Mouse (Mus musculus) spleen, adult 12 weeks (tissue): ENCODE data around the gene Dnah7c.
"Not testable (repeated sequence)": the region's sequence is repeated elsewhere in the genome, so short reads cannot be mapped to it uniquely, and the experiment has no call there.

Experiments used
- DNase-seq: peaks from one replicate; pipeline ENCODE4 v3.0.0; 2022; ENCODE audit warnings: low spot score

Dnah7c gene

DNA sequence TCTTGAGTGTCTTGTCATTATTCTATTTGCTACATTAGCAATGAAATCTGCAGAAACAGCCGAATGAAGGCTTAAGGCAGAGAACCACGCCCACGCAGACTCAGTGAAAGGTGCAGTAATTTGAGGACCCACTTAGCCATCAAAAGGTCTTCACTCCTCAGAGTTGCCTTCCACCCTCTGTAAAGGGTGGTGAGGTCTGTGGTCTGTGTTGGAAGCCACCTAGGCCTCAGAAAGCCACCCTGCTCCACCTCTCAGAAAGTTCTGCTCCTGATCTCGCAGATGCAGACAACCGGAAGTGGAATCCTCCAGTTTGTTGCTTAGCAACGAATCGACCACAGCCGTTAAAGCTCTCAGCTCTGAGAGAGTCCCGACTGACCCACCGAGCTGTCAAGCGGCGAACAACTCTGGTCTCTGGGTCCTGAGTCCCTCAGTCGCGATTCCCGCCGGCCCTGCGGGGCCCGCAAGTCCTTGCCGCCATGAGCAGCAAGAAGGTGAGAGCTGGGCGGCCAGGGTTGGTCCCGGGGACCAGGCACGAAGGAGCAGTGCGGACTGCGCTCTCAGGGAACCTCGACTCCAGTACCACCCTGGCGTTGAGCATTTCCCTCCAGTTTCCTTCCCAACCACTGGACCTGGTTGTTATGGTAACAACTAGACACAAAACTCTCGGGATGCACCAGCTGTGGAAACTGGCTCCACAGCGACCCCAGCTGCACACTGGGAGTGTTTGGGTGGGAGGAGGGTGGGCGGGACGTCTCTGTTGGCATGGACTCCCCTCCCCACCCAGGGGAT is at the start of gene Dnah7c:
Gene Dnah7c (plus strand): TSS at position 456 of the 789 bp plus-strand sequence.
- DNase-seq = no peak

DNA sequence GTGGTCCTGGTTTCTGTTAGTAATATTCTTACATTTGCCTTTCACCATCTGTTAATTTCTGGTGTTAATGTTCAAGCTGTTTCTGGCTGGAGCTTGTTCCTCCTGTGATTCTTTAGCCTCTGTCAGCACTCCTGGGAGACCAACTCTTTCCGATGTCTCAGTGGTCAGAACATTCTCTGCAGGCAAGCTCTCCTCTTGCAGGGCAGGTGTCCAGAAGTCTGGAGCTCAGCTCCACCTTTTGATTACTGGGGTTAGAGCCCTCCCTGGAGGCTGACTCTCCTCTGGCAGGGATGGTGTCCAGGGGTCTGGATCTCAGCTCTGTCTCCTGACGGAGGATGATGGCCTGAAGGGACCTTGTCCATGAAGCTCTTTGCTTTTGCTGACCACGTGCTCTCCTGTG is 44.8 kb upstream of the Dnah7c start:
- not testable (repeated sequence) for DNase-seq

DNA sequence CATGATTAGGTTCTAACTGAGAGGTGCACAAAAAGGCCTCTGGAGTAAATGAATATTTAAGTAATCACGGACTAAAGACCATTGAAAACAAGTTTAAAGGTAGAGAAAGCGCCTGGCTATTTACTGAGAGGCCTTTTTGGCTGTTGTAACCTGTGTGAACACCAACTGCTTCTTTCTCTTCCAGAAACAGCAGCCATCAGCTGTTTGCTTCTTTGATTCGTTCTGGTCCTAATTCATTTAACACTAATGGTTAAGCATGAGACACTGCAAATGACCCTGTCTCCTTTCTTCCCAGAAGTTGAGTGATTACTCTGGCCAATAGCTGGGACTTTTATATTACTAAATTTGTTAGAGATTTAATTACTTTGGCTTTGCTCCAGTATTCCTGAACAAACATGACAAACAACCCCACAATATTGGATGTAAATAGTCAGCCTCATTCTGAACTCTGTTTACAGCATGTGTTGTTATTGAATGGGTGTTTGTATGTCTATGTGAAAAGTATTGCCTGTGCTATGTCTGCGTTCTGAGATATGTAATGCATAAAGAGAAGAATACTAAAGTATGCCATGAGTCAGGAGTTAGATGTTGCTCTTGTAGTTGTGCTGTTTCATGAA is 30.6 kb upstream of the Dnah7c start:
- not testable (repeated sequence) for DNase-seq

DNA sequence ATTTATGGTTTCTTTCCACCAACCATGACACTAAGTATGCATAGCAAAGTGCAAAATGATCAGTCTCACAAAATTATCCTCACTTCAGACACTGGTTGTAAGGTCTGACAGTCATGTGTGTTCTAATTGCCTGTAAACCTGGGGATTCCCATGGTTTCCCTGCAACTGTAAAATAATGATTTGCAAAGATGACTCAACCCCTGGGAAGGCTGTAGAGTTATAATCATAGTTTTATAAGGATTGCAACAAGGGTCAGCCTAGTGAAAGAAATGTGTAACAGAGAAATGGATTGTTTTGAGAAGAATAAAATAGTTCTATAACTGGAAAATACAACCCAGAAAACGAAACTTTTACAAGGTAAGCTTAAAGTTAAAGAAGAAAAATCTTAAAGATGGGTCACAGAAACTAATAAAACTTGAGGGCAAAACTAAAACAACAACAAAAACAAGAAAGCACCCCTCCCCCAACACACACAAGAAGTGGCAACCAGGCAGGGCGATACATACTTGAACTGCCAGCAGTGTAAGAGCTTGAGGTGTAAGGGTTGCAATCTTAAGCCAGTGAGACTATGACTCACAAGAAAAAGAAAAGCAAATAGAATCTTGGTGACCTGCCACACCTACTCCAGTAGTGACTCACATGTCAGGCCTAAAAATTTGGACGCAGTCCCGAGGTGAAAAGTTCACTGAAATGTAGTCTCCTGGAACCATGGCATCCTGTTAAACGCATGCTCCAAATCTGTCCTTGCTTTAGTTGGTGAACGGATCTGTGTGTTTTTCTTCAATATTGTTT is 16.9 kb upstream of the Dnah7c start:
- no peak for DNase-seq

DNA sequence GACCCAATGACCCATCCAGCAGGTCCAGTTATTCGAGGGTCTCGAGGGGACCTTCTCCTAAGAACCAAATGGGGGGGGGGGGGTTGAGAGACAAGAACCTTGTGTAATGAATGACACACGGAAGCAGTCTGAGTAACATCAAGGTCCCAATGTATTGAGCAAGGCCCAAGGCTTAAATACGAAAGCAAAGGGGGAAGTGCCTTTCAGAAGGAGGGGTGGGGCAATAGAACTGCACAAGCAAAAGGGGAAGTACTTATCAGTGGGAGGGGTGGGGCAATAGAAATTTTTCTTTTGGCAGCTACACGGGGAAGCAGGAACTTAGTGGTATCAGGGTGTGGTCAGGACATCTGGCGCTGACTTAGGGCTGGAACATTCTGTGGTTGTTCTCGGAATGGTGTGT is 10.6 kb upstream of the Dnah7c start:
- not testable (repeated sequence) for DNase-seq

DNA sequence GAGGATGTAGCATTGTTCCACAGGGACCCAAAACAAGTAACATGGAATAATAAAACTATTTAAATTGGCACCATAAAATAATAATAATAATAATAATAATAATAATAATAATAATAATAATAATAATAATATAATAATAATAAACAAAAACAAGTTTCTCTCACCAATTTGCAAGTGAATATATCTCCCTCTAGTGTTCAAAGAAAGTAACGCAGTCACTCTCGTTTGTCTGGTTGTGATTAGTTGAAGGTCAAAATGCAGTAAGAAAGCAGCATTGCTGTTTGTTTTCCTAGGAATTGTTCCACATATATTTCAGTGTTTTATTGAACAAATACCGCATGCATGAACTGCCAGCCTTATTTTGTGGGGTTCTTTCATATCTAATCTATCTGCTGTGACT is 8.4 kb upstream of the Dnah7c start:
- DNase-seq = not testable (repeated sequence)

DNA sequence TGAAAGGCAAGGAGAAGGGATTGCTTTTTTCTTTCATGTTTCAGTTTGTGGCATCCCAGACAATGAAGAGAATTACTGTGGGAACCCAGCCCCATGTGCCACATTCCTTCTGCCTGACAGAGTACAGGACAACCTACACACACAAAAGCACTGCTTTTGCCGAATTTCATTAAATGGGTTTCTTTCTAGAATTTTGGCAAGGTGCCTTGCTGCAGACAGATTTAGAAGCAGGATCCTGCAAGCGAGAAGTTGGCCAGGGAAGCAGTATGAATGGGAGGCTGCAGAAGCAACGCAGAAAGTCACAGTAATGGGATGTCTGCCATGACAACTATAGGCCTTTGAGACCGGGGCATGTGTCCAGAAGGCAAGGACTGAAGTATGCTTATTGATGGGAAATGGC is 6.4 kb upstream of the Dnah7c start:
- DNase-seq = not testable (repeated sequence)

DNA sequence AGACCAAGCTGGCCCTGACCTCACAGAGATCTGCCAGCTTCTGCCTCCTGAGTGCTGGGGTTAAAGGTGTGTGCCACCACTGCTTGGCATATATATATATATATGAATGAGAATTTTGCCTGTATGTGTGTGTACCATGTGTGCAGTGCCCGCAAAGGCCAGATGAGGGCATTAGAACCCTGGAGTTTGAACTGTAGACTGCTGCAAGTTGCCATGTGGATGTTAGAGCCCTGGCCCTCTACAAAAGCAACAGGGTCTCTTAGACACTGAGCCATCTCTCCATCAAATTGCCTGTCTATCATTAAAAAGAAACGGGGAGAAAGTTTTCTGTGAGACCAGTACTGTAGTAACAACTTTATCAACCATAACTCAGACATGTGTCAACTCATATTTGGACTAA is 3.0 kb downstream of the Dnah7c start:
- DNase-seq = no peak

DNA sequence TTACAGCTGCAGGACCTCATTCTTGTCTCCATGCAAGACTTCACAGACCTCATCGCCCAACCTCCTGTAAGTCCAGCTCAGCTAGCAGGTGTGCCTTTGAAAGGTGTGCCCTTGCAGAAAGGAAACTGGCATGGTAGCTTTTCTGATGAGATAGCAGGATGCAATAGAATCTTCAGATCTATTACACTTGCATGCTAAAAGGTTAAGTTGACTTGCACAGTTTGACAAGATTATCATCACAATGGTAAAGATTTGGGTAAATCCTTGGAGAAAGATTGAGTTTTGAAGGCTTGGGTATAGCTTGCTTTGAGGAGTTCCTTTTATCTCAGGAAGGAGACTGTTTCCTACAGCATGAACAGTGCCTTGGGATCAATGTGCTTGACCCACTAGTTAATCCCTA is 89.3 kb downstream of the Dnah7c start:
- DNase-seq = not testable (repeated sequence)

DNA sequence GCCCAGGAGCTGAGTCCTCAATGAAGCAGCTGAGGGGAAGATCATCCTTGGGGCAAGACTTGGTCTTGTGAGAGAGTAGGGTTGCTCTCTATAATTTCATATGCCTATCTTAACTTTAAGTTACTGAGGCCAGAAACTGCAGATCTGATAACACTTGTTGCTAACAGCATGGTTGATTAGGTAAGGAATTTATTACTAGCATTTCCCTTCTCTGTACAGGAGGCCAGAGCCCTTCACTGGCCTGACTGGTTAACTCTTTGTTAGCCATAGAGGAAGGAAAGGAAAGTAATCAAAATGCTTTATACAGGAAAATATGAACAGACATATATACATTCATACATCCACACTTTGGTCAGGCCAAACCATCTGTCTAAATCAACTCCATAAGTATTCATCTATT is 95.6 kb downstream of the Dnah7c start:
- DNase-seq = no peak

DNA sequence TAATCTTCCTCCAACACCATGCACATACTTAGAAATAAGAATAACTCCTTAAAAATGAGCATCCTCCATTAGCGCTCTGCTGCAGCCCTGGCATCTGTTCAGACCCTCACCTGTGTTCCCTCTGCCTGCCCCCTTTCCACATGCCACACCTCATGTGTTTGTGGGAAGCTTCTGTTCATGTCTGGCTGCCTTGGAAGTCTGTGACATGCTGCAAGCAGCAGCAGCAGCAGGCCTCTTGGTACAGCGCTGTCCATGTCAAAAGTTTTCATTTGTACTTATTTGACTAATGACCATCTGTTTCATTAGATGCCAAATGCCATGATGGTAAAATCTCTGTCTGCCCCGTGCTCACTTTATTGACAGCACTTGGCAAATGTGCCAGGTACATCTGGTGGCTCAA is 101.1 kb downstream of the Dnah7c start:
- not testable (repeated sequence) for DNase-seq

DNA sequence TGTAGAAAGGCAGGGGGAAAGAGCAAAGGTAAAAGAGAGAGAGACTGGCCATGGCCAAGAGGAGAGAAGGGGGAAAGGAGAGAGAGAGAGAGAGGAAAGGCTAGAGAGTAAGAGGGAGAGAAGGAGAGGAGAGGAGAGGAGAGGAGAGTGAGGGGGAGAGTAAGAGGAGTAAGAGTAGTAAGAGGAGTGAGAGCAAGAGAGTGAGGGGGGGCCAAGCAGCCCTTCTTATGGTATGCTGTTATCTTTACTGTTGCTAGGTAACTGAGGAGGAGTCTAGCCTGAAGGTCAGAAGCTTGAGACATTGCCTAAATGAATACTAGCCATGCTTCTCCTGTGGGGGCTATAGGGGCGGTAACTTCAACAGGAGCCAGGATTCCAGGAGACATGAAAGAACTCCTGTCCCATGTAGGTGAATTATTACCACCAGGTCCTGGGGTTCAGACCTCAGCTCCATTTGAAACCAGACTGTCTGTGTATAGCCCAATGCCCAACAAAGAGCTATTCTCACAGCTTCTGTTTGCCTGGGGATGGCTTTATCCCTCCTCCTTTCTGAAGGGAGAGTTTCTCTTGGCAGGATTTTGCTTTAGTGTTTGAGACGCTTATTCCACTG is 119.5 kb downstream of the Dnah7c start:
- no peak for DNase-seq

DNA sequence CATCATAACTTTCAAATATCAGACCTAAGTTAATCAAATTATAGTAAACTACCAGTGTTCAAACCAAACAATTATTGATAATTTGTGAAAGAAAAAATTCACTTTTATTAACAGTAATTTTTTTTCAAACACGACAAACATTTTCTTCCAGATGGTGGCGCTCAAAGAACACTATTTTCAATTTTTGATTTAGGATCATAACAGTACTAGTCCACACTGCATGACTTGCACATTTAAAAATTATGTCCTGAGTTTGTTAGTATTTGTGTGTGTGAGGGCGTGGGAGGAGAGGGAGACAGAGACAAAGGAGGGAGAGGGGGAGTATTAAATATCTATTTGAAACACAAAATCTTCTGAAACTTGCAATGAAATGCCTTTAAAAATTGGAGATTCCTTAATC is 155.0 kb downstream of the Dnah7c start:
- no peak for DNase-seq

DNA sequence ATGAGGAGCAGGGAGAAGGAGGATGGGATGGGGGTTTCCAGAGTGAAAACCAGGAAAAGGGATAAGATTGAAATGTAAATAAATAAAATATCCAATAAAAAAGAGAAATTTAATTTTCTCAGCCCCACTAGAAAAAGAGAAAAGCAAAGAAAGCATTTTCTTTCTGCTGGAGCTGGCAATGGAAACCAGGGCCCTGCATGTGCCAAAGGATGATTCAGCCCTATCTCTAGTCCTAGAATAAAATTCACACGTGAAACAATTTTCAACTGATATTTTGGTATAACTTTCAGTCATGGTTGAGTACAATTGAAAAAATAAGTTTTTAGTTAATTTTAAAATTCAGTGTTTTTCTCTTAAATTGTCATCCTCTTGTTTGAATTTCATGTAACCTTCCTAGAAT is 168.4 kb downstream of the Dnah7c start:
- not testable (repeated sequence) for DNase-seq

DNA sequence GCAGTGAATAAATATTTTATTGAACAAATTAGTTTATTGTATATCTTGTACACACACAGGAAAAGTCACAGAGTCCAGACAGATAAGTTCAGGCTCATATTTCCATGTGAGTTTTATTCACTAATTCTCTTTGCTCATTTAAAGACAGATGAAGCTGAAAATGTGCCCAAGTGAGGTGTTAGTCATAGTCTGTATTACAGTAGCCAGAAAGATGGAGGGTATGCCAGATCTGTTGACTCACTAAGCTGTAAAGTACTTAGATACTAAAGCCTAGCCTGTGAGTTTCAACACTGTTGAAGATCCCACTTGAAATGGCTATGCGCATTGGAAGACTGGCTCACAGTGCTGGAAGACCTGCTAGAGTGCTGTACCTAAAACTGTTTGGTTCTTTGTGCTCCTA is 171.0 kb downstream of the Dnah7c start:
- DNase-seq = not testable (repeated sequence)

DNA sequence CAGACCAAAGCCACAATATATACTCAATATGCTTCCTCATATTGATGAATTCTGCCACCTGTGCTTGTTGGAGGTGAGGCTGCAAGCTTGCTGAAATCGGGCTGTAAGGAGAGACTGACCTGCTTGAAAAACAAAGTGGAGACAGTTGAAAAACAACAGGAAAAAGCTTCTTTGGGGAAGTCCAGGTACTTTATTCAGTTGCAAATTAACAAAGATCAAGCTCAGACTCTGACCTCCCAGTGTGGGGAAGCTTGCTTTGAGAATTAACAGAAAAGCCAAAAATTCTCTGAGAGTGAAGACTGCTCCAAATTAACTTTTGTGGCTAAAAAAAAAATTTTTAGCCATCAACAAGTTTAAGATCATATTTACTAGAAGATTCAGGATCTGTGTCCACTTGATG is 194.9 kb downstream of the Dnah7c start:
- no peak for DNase-seq

DNA sequence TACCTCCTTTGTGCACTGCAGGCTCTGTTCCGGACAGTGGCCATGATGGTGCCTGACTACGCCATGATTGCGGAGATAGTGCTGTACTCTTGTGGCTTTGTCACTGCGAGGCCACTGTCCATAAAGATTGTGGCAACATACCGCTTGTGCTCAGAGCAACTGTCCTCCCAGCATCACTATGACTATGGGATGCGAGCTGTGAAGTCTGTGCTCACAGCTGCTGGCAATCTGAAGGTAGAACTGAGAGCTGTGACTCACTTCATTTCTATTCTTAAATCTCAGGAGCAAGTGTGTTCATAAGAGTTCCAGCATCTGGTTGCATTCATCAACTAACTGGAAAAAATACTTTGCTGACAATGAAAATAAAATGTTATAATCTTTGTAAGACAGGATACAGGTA is 200.5 kb downstream of the Dnah7c start:
- DNase-seq = not testable (repeated sequence)

DNA sequence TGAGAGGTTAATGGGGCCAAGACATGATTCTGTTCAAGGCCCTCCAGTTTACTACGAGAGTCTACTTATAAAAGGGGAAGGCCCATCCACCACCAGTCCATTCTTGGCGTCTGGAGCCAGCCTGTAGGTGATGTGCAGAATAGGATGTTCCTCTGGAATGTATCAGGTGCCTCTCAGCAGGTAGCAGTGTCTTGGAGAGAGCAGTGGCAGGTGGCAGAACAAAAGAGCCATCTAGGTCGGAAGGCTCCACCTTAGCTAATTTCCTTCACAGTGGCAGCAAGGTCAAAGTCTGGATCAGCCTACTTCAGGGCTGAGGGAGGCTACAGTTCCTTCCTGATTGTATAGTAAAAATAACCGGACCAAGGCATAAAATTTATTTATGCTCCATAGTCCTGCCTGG is 224.4 kb downstream of the Dnah7c start:
- not testable (repeated sequence) for DNase-seq

DNA sequence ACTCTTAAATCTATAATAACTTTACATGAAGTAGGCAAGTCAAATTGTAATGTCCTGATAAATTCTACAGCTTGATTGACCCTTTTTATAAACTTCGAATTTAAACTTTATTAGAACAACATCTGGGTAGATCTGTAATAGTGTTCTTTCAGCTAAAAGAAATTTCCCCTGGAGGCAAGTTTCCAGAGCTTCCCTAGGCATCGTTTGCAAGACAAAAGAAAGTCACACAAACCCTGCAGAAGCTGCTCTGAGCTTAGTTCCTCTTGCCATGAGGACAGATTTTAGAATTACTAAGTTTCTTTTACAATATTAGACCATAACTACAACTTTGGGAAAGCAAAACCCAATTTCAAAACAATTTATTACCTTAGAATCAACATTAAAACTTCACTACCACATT is 227.3 kb downstream of the Dnah7c start:
- DNase-seq = not testable (repeated sequence)

DNA sequence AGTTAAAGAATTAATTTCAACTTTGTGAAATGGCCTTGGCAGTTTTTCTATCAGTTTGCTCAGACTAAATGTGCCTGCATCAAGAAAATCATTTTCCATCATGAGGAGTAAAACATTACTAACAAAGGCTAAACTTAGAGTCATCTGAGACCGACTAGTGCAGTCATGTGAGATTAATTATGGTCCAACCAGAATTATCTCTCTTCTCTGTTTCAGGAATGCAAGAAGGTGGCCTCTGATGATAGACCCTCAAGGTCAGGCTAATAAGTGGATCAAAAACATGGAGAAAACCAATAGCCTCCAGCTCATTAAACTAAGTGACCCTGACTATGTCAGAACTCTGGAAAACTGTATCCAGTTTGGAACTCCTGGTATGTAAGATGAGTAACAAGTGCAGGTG is 299.4 kb downstream of the Dnah7c start:
- not testable (repeated sequence) for DNase-seq

DNA sequence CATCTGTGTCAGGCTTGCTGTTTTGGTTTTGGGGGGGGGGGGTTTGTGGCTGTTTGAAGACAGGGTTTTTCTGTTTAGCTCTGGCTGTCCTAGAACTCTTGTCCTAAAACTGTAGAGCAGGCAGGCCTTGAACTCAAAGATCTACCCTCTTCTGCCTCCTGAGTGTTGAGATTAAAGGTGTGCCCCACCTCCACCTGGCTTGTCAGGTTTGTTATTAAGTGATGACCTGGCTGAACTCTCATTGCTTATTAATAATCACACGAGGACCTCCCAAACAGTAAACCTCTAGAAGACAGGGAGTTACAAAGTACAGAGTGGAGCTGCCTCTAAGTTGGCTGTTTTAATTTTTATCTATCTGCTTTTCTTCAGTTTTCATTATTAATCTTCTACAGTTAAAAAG is 299.9 kb downstream of the Dnah7c start:
- no peak for DNase-seq

DNA sequence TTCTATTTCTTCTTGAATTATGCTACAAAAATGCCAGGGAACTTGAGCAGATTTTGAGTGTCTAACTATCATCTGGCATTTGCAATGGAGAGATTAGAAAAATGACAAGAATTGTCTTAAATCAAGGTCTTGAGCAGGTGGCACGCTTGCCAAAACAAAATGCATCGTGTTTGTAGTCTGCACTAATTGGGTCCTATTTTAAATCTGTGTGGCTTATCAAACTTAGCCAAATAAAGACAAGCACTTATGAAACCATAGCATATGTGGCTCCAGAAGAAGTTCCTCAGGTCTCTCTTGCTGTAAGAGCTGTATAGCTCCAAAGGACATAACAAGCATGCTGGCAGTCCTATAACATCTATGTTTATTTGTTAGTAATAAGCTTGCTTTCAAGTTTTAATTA is 300.3 kb downstream of the Dnah7c start:
- DNase-seq = not testable (repeated sequence)
